Mouse (Mus musculus) left cerebral cortex, postnatal 4 days (tissue): ENCODE measurements at regions not wholly inside any gene's neighbourhood (a gene's known extent, or its start where the extent isn't known, plus 50 kb on each side); places are given as distances from the start of the nearest gene placed in this dataset.
"Not testable (repeated sequence)": the region's sequence is repeated elsewhere in the genome, so short reads cannot be mapped to it uniquely, and the experiment has no call there.

Experiments
- DNase-seq: peaks from one replicate; pipeline ENCODE4 v3.0.0-alpha.2; 2022
- intact Hi-C: fragments of 180-260 bp; cut with DNase I; formaldehyde crosslinking; loops from one replicate; pipeline ENCODE4 v1.15.1; 2025

GRCm38 (mm10) chr10:25707951-25708350 is 171.9 kb upstream of the Smlr1 start:
- intact Hi-C loops, result no loop called here
- DNase-seq, result peak; percentile 80

DNA sequence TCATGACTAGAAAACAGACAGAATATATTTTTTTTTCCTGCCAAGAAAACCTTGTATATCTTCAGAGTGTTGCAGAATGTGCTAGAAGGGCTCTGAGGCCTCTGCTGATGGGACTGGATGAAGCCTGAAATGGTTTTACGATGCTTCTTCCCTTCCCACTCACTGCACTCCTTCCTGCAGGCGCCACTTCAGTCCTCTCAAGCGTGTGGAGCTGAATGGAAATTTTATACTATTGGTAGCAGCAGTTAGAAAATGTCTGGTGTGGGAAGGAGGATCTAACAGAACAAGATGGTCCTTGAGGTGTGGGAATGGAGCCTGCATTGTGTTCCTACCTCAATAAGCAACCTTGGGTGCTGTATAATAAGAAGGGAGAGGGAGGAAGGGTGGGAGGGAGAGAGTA is 166.1 kb upstream of the Smlr1 start:
- intact Hi-C loops, result no loop called here
- DNase-seq, result no peak

- intact Hi-C loops, result no loop called here
- DNase-seq, result no peak
Observed at GRCm38 (mm10) chr10:25695798-25696197, 159.7 kb upstream of the Smlr1 start.

DNA sequence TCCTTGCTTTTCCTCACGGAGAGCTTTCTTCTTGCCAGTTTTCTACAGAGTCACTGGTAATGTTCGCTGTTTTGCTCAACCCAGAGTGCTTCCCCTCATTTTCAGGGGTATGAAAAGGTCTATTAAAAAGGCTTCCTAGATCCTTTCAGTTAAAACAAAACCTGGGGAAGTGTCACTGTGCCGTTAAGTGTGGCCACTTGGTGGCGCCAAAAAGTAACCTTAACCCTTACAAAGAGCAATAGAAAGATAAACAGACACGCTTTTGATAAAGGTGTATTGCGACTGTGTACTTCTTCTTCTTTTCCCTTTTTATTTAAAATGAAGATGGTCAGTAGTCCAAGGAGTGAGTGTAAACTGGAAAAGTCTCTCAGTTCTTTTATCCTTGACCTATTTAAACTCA is 145.2 kb upstream of the Smlr1 start:
- DNase-seq, result peak; percentile 60
- intact Hi-C loops, result loop anchor here (5.0 kb wide), 1 partner anchor 456 kb away; no protein-coding TSS in a partner anchor

DNA sequence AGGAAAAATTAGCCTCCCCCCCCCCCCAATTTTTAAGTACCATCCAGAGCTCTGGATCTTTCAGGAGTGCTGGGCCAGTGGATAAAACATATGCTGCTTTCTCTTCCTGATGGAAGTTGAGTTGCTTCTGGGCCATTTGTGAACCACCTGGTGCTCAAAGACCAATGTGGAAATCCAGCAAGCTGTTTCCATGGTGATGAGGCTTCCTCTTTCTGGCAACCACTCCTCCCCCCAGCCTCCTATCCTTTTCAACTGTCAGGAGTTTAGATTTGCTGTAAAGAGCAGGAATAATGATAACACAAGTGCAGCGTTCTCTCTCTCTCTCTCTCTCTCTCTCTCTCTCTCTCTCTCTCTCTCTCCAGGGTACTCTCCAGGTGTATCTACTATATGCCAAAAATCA is 141.8 kb upstream of the Smlr1 start:
- intact Hi-C loops, result loop anchor here (2.0 to 10.0 kb wide), 2 partner anchors 401 to 667 kb away; partner anchors contain the start of genes Gm9767 and Tmem200a
- peak; percentile 14 for DNase-seq

- intact Hi-C loops, result loop anchor here (10.0 kb wide), 1 partner anchor 669 kb away; no protein-coding TSS in a partner anchor
- no peak for DNase-seq
Observed at GRCm38 (mm10) chr10:25675368-25675767, 139.3 kb upstream of the Smlr1 start.

GRCm38 (mm10) chr10:25670061-25670460 is 134.0 kb upstream of the Smlr1 start:
- no peak for DNase-seq
- intact Hi-C loops, result loop anchor here (10.0 kb wide), 1 partner anchor 675 kb away; no protein-coding TSS in a partner anchor

DNA sequence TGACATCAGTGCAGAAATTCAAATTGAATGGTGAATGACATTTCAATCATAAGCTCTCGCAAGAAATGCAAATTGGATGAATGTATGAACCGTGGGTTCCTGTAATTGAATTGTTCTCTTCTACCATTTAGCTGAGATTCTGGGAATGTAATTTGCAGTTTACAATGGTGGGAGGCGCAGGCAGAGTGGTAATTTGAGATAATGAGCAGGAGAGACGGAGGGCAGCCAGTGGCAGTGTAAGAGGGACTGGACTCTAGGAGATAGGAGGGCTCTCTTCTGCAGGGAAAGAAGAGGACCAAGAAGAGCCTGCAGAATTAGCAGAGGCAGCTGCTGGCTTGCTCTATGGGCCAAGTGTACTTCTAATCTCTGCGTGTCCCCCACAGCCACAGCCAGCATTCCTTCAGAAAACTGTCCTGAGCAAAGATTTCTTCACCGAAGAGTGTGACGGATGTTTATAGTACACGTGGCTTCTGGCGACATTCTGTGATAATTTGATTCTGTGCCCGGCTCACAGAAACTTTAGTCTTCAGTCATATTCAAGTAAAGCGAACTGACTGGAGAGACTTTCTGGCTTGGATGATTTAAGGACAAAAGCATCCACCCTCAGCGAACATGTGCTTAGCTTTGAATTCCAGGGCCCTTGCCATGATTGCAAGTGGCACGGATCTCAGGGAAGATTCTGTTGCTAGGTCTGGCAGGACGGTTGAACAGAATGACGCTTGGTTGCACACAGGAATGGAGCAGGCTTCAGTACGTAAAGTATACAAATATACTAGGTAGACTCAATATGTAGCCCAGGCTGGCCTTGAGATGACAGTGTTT is 116.9 kb upstream of the Smlr1 start:
- intact Hi-C loops, result no loop called here
- no peak for DNase-seq

GRCm38 (mm10) chr10:25647740-25648139 is 111.7 kb upstream of the Smlr1 start:
- DNase-seq, result no peak
- intact Hi-C loops, result no loop called here

DNA sequence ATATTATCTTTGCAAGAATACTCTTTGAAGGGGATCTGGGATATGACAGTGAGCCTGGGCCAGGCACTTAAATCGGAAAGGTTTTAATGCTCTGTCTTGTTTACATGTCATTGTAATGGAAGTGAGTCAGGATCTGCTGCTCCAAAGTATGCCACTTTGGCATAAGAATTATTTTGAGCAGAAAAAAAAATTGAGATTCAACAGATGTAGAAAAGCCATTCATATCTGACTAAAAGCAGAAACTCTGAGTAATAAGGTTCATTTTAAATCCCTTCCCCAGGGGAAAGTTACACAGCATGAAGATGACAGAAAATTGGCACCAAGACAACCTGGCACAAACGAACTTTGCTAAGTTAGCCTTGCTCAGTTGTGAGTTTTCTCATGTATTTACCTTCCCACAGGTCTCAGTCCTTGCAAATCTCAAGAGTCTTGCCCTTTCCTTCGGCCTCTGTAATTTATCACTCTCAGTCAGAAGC is 107.5 kb upstream of the Smlr1 start:
- intact Hi-C loops, result no loop called here
- no peak for DNase-seq

DNA sequence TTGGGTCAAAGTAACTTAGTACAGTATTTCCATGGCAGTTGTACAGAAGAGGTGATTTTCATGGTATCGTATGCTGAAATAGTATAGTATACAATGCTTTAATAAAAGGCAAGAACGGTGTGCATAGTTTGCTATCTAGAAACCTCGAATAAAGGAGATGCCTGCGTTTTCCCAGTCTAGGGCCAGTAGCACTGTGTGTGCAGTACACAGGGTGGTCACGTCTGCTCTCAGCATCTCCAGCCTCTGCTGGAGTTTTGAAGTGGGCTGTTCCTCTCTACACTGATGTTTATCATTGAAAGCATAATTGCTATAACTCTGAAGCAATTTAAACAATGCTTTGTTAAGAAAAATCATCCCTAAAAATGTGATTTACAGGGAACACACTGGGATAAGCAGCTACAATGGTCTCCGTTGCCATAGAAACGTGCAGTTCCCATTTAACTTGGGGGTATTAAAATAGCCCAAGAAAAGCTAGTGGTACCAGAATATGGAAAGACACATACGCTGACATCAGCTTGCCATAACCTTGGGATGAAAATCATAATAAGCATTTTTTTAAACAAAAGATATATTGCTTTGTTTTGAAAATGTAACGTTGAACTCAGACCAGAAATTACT is 106.1 kb upstream of the Smlr1 start:
- DNase-seq, result no peak
- intact Hi-C loops, result no loop called here

GRCm38 (mm10) chr10:25633058-25633614 is 97.1 kb upstream of the Smlr1 start:
- DNase-seq, result no peak
- intact Hi-C loops, result no loop called here

- intact Hi-C loops, result no loop called here
- no peak for DNase-seq
Observed at GRCm38 (mm10) chr10:25632306-25632705, 96.2 kb upstream of the Smlr1 start.

DNA sequence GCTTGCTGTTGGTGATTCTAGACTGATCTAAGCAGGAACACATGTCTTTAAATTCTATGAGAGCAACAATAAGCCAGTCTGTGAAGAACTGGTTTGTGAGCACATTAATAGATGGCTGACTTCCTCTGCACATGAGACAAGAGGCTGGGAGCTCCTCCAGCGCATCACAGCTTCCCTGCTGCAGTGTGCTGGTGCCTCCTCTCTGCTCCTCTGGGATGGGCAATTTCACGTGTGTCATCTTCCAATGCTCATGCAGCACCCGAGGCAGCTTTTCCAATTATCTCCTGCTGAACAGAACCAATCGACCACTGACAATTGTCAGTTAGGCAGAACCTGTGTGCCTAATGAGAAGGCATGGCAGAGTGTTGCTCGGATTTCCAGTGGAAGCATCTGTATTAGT is 86.5 kb upstream of the Smlr1 start:
- no peak for DNase-seq
- intact Hi-C loops, result no loop called here

- DNase-seq, intact Hi-C loops: not testable (repeated sequence)
Observed at GRCm38 (mm10) chr10:25621747-25622134, 85.7 kb upstream of the Smlr1 start.

- DNase-seq, result peak; percentile 6
- intact Hi-C loops, result no loop called here
Observed at GRCm38 (mm10) chr10:25620939-25621746, 85.1 kb upstream of the Smlr1 start.

- intact Hi-C loops, result no loop called here
- DNase-seq, result no peak
Observed at GRCm38 (mm10) chr10:25619702-25620101, 83.6 kb upstream of the Smlr1 start.

DNA sequence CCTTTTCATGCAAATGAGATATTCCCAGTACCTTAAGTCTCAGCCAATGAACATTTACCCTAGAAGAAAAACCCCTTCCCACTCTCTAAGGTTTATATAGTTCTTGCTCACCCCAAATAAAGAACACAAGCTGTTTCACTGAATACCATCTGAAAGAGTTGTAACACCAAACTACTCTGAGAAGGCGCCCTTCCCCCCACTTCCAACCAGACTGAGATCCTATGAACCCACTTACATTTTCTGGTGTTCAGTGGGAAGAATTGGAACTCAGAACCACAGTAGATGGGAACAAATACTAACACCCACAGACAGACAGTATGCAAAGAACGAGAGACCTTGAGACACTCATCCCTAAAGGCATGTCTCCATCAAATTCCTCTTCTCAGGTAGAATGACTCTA is 65.4 kb upstream of the Smlr1 start:
- DNase-seq, result no peak
- intact Hi-C loops, result no loop called here

DNA sequence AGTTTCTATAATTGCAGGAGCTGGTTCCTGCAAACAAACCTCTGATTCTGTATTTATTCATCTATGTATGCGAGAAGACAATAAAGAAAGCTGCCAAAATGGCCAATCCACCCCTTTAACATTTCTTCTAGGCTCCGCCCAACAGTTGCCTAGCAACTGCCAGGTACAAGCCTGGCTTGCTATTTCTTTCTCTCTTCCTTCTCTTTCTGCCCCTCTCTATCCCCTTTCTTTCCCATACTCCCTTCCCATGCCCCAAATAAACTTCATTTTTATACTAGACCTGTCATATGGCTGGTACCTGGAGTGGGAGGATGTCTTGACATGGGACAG is 53.2 kb upstream of the Smlr1 start:
- intact Hi-C loops, result no loop called here
- no peak for DNase-seq

DNA sequence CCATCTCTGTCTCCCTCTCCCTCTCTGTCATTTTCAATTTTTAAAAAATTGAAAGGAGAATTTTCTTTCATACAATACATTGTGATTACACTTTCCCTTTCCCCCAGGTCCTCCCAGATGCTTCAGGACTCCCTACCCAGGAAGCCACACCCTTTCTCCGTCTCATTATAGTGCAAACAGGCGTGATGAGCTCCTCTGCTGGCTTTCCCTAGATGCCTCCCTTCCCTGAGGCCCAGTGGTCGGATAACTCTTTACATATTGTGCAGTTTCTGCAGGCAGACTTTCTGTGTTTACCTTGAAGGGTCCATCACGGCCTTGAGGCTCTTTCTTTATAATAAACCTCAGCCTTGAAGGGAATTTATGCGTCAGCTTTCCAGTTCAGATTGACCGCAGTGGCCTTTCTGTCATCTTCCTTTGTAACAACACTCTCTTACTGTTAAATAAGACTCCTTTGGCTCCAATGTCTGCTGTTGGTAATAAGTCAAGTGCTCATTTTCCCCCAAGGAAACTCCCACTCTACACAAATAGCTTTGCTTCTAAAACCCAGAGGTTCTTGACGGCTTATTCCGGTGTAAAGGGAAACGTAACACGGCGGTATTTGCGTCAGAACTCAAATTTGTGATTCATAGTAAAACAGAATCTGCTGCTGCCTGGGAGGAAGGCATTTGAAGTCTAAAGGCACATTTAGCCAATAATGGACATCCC is 52.7 kb upstream of the Smlr1 start:
- DNase-seq, result no peak
- intact Hi-C loops, result no loop called here
